Mouse (Mus musculus): ENCODE results near the gene Tubgcp3.

Gene Tubgcp3

DNA sequence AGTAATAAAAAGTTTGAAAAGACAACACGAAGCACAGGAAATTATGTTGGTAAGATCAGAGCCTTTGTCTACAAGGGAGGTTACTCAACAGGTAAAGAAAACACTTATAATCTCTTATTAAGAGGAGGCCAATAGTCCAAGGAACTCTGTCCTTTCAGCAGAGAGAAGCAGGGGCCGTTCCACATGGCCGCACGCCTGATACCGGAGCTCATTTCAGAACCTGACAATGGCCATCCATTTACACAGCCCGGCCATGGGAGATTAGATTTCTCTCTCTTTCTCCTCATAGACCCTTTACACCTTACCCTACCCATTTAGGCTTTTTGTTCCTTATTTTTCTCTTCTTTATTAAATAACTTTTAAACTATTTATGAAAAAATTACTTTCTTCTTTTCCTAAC is 95.3 kb downstream of the Tubgcp3 start:
- no peaks in the 10 kb centered on the region for H3K36me3 ChIP-seq (ENCODE audit: insufficient read depth, low read length)
- peaks cover 24% of the 10 kb centered on the region for H3K27me3 ChIP-seq (ENCODE audit: insufficient read depth, low read length)
- peaks cover 5% of the 10 kb centered on the region; the same call in 1 of the 2 replicates for H3K4me1 ChIP-seq (replicated peaks; ENCODE audit: low read depth, low read length)
- H3K4me3 ChIP-seq (replicated peaks; ENCODE audit: low read length), result no peak overlapping the region
- no peaks in the 10 kb centered on the region for H3K9me3 ChIP-seq (ENCODE audit: low read length)
- TF ChIP-seq POU5F1 (IDR thresholded peaks at IDR 0.05; ENCODE audit: borderline replicate concordance, low read length) (no peak), CTCF (conservative IDR thresholded peaks at IDR 0.05; ENCODE audit: low read length) (no peak), NANOG (IDR thresholded peaks at IDR 0.05; ENCODE audit: borderline replicate concordance, low read length) (no peak)

DNA sequence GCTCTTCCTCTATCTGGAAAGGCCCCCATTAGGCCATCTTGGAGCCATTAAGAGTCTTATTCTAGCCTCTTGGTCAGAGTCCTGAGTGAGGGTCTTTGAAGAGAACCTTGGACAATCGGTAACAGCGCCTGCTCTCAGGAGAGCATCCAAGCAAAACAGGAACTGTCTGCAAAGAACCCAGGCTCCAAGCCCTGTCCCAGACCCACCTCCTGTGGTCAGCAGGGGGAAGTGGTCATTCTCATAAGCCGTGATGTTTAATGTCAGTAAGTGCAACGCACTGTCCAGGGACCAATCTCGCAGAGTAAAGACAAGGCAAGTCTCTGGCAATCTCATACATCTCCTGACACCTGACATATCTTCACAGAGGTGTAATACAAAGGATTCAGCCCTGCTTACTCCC is 96.0 kb downstream of the Tubgcp3 start:
- Histone ChIP-seq H3K9me3 (ENCODE audit: low read length) (no peaks in the 10 kb centered on the region), H3K36me3 (ENCODE audit: insufficient read depth, low read length) (no peaks in the 10 kb centered on the region), H3K4me1 (replicated peaks; ENCODE audit: low read depth, low read length) (peaks cover 5% of the 10 kb centered on the region; the same call in 1 of the 2 replicates), H3K27me3 (ENCODE audit: insufficient read depth, low read length) (peaks cover 24% of the 10 kb centered on the region), H3K4me3 (replicated peaks; ENCODE audit: low read length) (no peak overlapping the region)
- no peak for TF ChIP-seq CTCF (conservative IDR thresholded peaks at IDR 0.05; ENCODE audit: low read length)
- TF ChIP-seq NANOG (IDR thresholded peaks at IDR 0.05; ENCODE audit: borderline replicate concordance, low read length), result no peak
- TF ChIP-seq POU5F1 (IDR thresholded peaks at IDR 0.05; ENCODE audit: borderline replicate concordance, low read length), result no peak

DNA sequence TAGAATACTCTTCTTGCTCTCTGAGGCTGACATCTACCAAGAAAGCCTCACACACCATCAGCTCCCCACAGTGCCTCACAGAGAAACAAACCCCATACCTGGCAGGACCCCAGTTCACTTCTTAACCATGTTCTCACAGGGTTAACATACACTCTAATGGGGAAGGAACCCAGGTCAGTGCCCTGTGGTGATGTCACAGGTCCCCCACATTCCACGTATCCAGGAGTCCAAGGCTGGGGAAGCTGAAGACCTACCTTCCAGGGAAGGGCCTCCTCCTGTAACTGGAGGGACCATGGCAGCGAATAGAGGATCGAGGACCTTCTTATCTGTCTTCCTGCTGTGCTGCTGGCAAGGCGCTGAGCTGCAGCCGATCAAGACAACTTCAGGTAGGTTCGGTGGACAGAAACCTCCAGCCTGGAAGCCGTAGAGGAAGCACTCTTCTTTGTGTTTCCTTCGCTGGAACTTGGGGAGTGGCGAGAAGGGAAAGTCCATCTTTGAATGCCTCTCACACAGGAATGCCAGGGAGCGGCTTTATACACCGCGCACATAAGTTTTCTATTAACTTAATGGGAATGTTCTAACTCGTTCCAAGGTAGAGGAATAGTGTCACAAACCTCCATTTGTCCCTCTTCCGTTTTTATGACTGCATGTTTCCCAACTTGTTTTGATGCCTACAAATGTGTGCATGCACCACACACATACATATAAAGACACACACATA is 99.1 kb downstream of the Tubgcp3 start, which contains the start of gene Spaca7:
Spaca7 (plus strand) TSS at position 216 of the 721 bp plus-strand sequence.
- Histone ChIP-seq H3K4me3 (replicated peaks; ENCODE audit: low read length) (no peak within 1 kb of the TSS), H3K27me3 (ENCODE audit: insufficient read depth, low read length) (peaks cover 23% of the 10 kb centered on the region), H3K4me1 (replicated peaks; ENCODE audit: low read depth, low read length) (peaks cover 5% of the 10 kb centered on the region; the same call in 1 of the 2 replicates), H3K36me3 (ENCODE audit: insufficient read depth, low read length) (no peaks in the 10 kb centered on the region), H3K9me3 (ENCODE audit: low read length) (no peaks in the 10 kb centered on the region)
- TF ChIP-seq POU5F1 (IDR thresholded peaks at IDR 0.05; ENCODE audit: borderline replicate concordance, low read length) (no peak), CTCF (conservative IDR thresholded peaks at IDR 0.05; ENCODE audit: low read length) (no peak), NANOG (IDR thresholded peaks at IDR 0.05; ENCODE audit: borderline replicate concordance, low read length) (no peak)

DNA sequence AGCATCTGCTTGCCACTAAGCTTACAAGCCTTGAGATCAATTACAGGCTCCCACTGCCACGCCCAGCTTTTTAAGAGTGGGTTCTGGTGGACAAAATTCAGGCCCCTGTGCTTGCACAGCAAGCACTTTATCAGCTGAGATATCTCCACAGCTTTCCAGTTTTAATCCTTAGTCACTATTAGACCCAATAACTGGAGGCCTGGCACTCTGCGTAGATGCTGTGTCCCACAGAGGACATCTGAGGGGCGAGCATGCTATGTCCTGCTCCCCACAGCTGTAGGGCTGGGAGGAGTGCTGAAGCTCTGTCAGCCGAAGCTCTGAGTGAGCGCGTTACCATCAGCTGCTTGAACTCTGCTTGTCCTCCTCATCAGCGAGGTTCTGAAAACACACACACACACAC is 105.5 kb downstream of the Tubgcp3 start:
- Histone ChIP-seq H3K4me1 (replicated peaks; ENCODE audit: low read depth, low read length) (peaks cover 3% of the 10 kb centered on the region; the same call in 1 of the 2 replicates), H3K36me3 (ENCODE audit: insufficient read depth, low read length) (no peaks in the 10 kb centered on the region)
- no peak for TF ChIP-seq NANOG (IDR thresholded peaks at IDR 0.05; ENCODE audit: borderline replicate concordance, low read length)
- TF ChIP-seq CTCF (conservative IDR thresholded peaks at IDR 0.05; ENCODE audit: low read length), result no peak
- TF ChIP-seq POU5F1 (IDR thresholded peaks at IDR 0.05; ENCODE audit: borderline replicate concordance, low read length), result no peak

DNA sequence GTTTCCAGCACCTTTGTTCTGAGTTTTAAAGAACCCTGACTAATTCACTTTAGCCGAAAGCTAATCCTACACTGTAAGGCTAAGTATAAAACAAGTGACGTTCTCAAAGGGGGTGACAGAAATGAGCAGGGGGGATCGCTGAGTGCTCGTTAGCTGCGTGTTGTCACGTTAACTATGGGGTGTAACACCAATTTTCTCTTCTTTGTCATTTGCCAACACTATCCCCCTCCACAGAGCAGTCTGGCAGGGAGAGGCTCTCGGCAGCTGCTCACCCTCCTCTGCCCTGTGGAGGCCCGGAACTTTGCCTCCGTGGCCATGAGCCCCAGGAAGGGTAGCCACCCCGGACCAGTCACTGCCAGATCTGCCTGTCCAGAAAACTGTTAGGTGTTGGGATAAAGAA is 106.6 kb downstream of the Tubgcp3 start:
- TF ChIP-seq POU5F1 (IDR thresholded peaks at IDR 0.05; ENCODE audit: borderline replicate concordance, low read length) (no peak), NANOG (IDR thresholded peaks at IDR 0.05; ENCODE audit: borderline replicate concordance, low read length) (no peak), CTCF (conservative IDR thresholded peaks at IDR 0.05; ENCODE audit: low read length) (no peak)
- peaks cover 4% of the 10 kb centered on the region; the same call in 1 of the 2 replicates for H3K4me1 ChIP-seq (replicated peaks; ENCODE audit: low read depth, low read length)
- H3K9me3 ChIP-seq (ENCODE audit: low read length), result no peaks in the 10 kb centered on the region
- no peak overlapping the region for H3K4me3 ChIP-seq (replicated peaks; ENCODE audit: low read length)
- peaks cover 28% of the 10 kb centered on the region for H3K27me3 ChIP-seq (ENCODE audit: insufficient read depth, low read length)
- H3K36me3 ChIP-seq (ENCODE audit: insufficient read depth, low read length), result no peaks in the 10 kb centered on the region

More for the DNA sequence above, 105.5 kb downstream of the Tubgcp3 start:
- peaks cover 23% of the 10 kb centered on the region for H3K27me3 ChIP-seq (ENCODE audit: insufficient read depth, low read length)
- H3K4me3 ChIP-seq (replicated peaks; ENCODE audit: low read length), result no peak overlapping the region
- H3K9me3 ChIP-seq (ENCODE audit: low read length), result no peaks in the 10 kb centered on the region

DNA sequence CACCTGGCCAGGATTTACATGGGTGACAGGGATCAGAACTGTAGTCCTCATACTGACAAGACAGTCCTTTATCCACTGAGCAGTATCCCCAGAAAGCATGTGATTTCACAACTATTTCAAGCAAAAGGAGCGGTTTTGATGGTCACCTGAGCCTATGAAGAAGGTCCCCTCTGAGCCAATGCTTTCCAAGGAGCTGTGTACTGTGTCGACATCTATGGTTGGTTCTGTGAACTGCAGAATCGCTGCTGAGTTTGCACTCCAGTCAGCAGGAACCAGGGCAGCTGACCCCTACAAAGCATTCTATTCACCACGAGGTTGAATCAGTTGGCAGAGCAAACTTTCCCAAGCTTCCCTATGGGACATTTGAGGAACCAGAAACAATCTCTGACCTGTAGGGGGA is 107.7 kb downstream of the Tubgcp3 start:
- TF ChIP-seq CTCF (conservative IDR thresholded peaks at IDR 0.05; ENCODE audit: low read length) (peak; percentile 91), POU5F1 (IDR thresholded peaks at IDR 0.05; ENCODE audit: borderline replicate concordance, low read length) (no peak)

More for the DNA sequence above, 107.7 kb downstream of the Tubgcp3 start:
- Histone ChIP-seq H3K9me3 (ENCODE audit: low read length) (no peaks in the 10 kb centered on the region), H3K4me1 (replicated peaks; ENCODE audit: low read depth, low read length) (peaks cover 4% of the 10 kb centered on the region; the same call in 1 of the 2 replicates), H3K36me3 (ENCODE audit: insufficient read depth, low read length) (no peaks in the 10 kb centered on the region), H3K4me3 (replicated peaks; ENCODE audit: low read length) (no peak overlapping the region), H3K27me3 (ENCODE audit: insufficient read depth, low read length) (peaks cover 37% of the 10 kb centered on the region)

All from E14TG2a.4 (cell line).